Mouse (Mus musculus) embryonic fibroblast, embryonic 13.5 days (primary cell): ENCODE measurements around the gene Spdef. TPM values are rescaled to one million over a fixed set of nuclear protein-coding genes. Genes with fewer than 3 reads are reported as not detected.

Source experiments
- H3K27ac ChIP-seq: 2 replicates; pipeline ENCODE4 v1.5.1; 2012; ENCODE audit warnings: low read length, control low read depth, inconsistent platforms; ENCODE audit not compliant: insufficient read depth
- H3K4me1 ChIP-seq: 2 replicates; pipeline ENCODE4 v1.6.1; 2011; ENCODE audit warnings: low read length; ENCODE audit not compliant: control insufficient read depth, insufficient read depth
- H3K4me3 ChIP-seq: 2 replicates; pipeline ENCODE4 v1.5.1; 2011; ENCODE audit warnings: mild to moderate bottlenecking, control low read depth, low read length; ENCODE audit not compliant: insufficient read depth
- CTCF ChIP-seq: IDR thresholded peaks from 2 replicates; pipeline ENCODE4 v1.5.1; 2011; ENCODE audit warnings: mild to moderate bottlenecking, control low read depth, low read length, moderate library complexity, borderline replicate concordance; ENCODE audit not compliant: insufficient read depth
- POLR2A ChIP-seq: IDR thresholded peaks from 2 replicates; pipeline ENCODE4 v1.6.1; 2011; ENCODE audit warnings: low read depth, mild to moderate bottlenecking, control low read depth, low read length, moderate library complexity
- polyA plus RNA-seq: library from polyadenylated mRNA; stranded (reverse); fragments of >200 nt; gene quantifications from 2 replicates; pipeline ENCODE4 v1.2.4, GENCODE M21; 2011; ENCODE audit warnings: low read depth; ENCODE audit not compliant: missing spikeins, insufficient read length

The Spdef gene
- polyA plus RNA-seq, 1 experiment: not detected

GRCm38 (mm10) chr17:27760169-27760568, 31.4 kb upstream of the Spdef start:
- no peak overlapping the region for H3K4me3 ChIP-seq
- H3K27ac ChIP-seq: no peak overlapping the region
- H3K4me1 ChIP-seq: no peaks in the 10 kb centered on the region
- TF ChIP-seq CTCF: no peak
- TF ChIP-seq POLR2A: no peak

DNA sequence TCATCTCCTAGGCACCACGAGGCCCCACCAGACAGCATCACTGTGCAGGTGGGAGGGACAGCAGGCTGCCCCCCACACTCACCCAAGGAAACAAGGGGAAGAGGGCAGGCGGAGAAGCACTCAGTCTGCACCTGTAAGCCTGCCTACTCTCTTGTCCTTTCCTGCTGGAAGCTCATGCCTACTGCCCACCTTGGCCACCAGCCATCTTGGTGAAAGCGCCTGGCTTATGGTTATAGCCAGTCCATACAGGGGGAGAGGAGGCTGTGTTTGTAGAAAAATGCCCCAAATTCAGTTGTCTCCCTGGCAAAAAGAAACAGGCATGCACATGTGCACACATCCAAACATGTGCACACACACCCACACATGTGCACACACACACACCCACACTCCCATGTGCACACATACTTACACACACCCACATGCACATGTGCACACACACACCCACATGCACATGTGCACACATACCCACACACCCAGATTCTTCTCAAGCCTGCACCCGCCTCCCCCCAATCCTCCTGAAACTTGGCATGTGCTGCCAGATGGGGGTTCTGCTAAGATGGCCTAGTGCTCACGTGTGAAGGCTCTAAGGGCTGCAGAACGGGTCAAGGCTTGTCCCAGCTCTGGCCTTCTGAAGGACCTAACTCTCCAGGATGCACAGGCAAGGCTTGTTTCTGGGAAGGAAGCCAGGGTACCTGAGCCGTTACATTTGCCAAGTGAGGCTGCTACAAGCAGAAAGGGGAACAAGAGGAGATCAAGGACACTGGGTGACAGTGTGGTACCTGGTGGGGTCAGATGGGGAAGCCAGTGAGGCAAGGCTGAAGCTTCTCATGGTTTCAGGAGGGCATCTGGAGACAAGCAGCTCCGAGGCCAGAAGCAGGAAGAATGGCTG, 22.8 kb upstream of the Spdef start:
- Histone ChIP-seq H3K4me3 (no peak overlapping the region), H3K27ac (no peak overlapping the region), H3K4me1 (no peaks in the 10 kb centered on the region)
- TF ChIP-seq POLR2A (no peak), CTCF (no peak)

- no peaks in the 10 kb centered on the region for H3K4me1 ChIP-seq
- no peak overlapping the region for H3K4me3 ChIP-seq
- no peak overlapping the region for H3K27ac ChIP-seq
- TF ChIP-seq POLR2A (no peak), CTCF (no peak)
These were observed 21.7 kb upstream of the Spdef start for GRCm38 (mm10) chr17:27750451-27750942.

DNA sequence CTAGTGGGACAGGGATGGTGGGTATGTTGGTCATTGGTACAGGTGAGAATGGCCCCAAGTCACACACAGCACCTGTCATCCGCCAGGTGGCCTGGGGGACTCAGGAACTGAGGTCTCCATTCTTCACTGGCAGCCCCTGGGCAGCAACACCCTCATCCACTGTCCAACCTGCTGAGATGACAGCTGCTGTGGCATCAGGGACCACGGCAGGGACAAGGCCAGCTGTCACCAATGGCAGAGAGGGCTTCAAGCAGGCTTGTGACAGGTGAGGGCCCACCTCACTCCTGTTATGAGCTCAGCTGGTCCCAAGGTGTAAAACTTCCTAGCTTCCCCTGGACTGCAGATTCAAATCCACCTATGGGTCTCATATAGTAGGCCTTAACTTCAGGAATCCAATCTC, 19.4 kb upstream of the Spdef start:
- no peak for TF ChIP-seq POLR2A
- no peak for TF ChIP-seq CTCF
- Histone ChIP-seq H3K4me1 (no peaks in the 10 kb centered on the region), H3K4me3 (no peak overlapping the region), H3K27ac (no peak overlapping the region)

- Histone ChIP-seq H3K4me3 (no peak overlapping the region), H3K27ac (no peak overlapping the region), H3K4me1 (no peaks in the 10 kb centered on the region)
- TF ChIP-seq CTCF: no peak
- TF ChIP-seq POLR2A: no peak
These were observed 17.7 kb upstream of the Spdef start for GRCm38 (mm10) chr17:27746446-27746845.

DNA sequence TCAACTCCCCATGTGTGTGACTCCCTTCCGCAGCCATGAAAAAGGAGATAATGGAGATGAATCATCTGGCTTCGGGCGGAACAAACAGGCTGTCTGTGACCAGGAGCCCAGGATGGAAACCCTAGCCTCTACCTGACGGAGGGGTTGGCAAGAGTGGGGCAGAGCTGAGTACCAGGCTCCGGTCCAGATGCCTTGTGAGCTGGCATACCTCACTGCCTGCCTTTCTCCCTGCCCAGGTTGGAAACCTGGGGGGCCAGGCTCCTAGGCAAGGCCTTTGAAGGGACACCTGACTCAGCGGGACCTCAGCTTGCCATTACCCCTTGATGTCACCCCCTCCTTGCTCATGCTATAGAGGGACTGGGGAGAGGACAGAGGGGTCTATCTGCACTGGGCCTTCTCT, 12.2 kb upstream of the Spdef start:
- Histone ChIP-seq H3K4me1 (no peaks in the 10 kb centered on the region), H3K4me3 (no peak overlapping the region), H3K27ac (no peak overlapping the region)
- TF ChIP-seq CTCF (no peak), POLR2A (no peak)

DNA sequence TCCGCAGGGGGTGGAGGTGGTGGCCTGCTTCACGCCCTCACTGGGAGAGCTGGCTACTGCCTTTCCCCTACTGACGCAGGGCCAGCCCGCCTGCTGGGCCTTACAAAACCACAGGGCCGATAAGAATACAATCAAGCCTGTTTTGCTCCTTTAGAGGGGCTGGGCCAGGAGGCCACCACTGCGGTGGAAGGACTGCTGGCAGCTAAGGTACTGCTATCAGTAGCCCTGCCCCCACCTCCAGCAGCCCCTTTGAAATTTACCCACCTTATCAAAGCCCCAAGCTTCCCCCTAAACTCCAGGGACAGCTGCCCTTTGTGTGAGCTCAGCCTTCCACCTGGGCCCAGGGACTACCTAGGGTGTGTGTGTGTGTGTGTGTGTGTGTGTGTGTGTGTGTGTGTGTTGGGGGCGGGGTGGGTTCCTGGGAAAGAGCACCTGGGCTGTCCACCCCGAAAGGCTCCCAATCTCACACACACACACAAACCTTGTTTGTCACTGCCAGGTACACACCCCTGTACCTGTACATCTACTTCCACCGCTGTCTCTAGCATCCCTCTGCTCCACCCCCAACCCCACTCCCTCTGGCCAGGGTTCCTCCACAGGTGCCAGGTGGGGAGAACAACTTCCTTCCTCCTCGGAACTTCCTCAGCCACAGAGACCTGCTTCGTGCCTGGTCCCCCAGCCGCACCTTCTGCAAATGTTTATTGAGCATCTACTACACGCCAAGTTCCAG, 5.8 kb upstream of the Spdef start:
- no peak overlapping the region for H3K4me3 ChIP-seq
- no peak overlapping the region for H3K27ac ChIP-seq
- TF ChIP-seq CTCF (no peak), POLR2A (no peak)
- H3K4me1 ChIP-seq: no peaks in the 10 kb centered on the region

- Histone ChIP-seq H3K4me3 (no peak overlapping the region), H3K27ac (no peak overlapping the region), H3K4me1 (no peaks in the 10 kb centered on the region)
- TF ChIP-seq CTCF: no peak
- no peak for TF ChIP-seq POLR2A
These were observed 3.9 kb upstream of the Spdef start for GRCm38 (mm10) chr17:27732694-27733093.

- TF ChIP-seq CTCF: no peak
- TF ChIP-seq POLR2A: no peak
- Histone ChIP-seq H3K4me1 (no peaks in the 10 kb centered on the region), H3K27ac (no peak overlapping the region), H3K4me3 (no peak overlapping the region)
These were observed 3.4 kb upstream of the Spdef start for GRCm38 (mm10) chr17:27732152-27732551.

GRCm38 (mm10) chr17:27726527-27726926, 2.2 kb downstream of the Spdef start:
- Histone ChIP-seq H3K4me1 (no peaks in the 10 kb centered on the region), H3K27ac (no peak overlapping the region), H3K4me3 (no peak overlapping the region)
- no peak for TF ChIP-seq POLR2A
- no peak for TF ChIP-seq CTCF
